Mouse (Mus musculus) hindbrain, embryonic 11.5 days (tissue): ENCODE results near the gene Ctsd. TPM values are rescaled to one million over a fixed set of nuclear protein-coding genes. Genes with fewer than 3 reads are reported as not detected.
"Not testable (repeated sequence)": the region's sequence is repeated elsewhere in the genome, so short reads cannot be mapped to it uniquely, and the experiment has no call there.

ENCODE experiments used
- ATAC-seq: fragments of 200-750 bp; cut with Nextera tagmentation; 2 replicates; pipeline ENCODE4 v1.8.0; 2017; ENCODE audit warnings: mild to moderate bottlenecking, moderate TSS enrichment, moderate library complexity; ENCODE audit not compliant: low FRiP score
- DNase-seq: peaks from one replicate; pipeline ENCODE4 v3.0.0-alpha.2; 2015; ENCODE audit warnings: low spot score
- H3K27ac ChIP-seq: fragments of 300-500 bp; sonication (generic); 2 replicates; pipeline ENCODE4 v1.5.1; 2014; ENCODE audit warnings: mild to moderate bottlenecking, low read depth, low read length
- H3K27me3 ChIP-seq: fragments of 300-500 bp; sonication (generic); 2 replicates; pipeline ENCODE4 v1.6.1; 2014; ENCODE audit warnings: mild to moderate bottlenecking, low read length, moderate library complexity, mixed read lengths; ENCODE audit not compliant: control insufficient read depth, insufficient read depth
- H3K36me3 ChIP-seq: fragments of 300-500 bp; sonication (generic); 2 replicates; pipeline ENCODE4 v1.6.1; 2014; ENCODE audit warnings: mild to moderate bottlenecking, low read length, moderate library complexity, mixed read lengths; ENCODE audit not compliant: control insufficient read depth, insufficient read depth
- H3K4me1 ChIP-seq: fragments of 300-500 bp; sonication (generic); replicated peaks from 2 replicates; pipeline ENCODE4 v1.6.1; 2014; ENCODE audit warnings: low read length, mixed read lengths; ENCODE audit not compliant: control insufficient read depth, insufficient read depth
- H3K4me2 ChIP-seq: fragments of 300-500 bp; sonication (generic); replicated peaks from 2 replicates; pipeline ENCODE4 v1.6.1; 2014; ENCODE audit warnings: mild to moderate bottlenecking, low read depth, low read length
- H3K4me3 ChIP-seq: fragments of 300-500 bp; sonication (generic); 2 replicates; pipeline ENCODE4 v1.5.1; 2014; ENCODE audit warnings: low read depth, low read length
- H3K9ac ChIP-seq: fragments of 300-500 bp; sonication (generic); 2 replicates; pipeline ENCODE4 v1.6.1; 2014; ENCODE audit warnings: low read depth, low read length
- H3K9me3 ChIP-seq: fragments of 300-500 bp; sonication (generic); 2 replicates; pipeline ENCODE4 v1.6.1; 2016; ENCODE audit warnings: low read length; ENCODE audit not compliant: control insufficient read depth
- WGBS: fragments of 180-500 bp; shearing (Covaris S2); extraction: QIAGEN DNeasy Blood & Tissue Kit; methylation state at CpG from one replicate; pipeline ENCODE4 v1.1.7; 2014; 5-methylcytosine and 5-hydroxymethylcytosine counted together
- polyA plus RNA-seq: library from polyadenylated mRNA; unstranded; fragments of >200 nt; fragmentation: Nextera tagmentation; extraction: Ambion mirVana; gene quantifications from 2 replicates; pipeline ENCODE4 v1.2.1, GENCODE M21; 2014

Gene Ctsd
- polyA plus RNA-seq, 1 experiment from 2014 or later = 168 TPM

DNA sequence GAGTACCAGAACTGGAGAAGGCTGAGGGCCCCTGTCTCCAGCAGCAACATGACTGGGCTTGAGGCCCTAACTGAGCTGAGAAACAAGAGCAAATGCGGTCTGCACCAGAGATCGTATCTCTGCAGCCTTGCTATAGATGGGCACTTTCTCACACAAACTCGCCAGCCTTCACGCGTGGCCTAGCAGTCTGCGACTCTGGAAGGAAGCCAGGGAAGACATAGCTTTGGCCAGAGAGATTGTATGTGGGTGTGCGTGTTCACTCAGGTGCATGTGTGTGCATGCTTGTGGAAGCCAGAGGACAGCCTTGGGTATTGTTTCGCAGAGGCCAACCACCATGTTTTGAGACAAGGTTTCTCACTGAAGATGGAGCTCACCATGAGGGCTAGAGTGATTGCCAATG, 20.8 kb upstream of the Ctsd start:
- Histone ChIP-seq H3K27me3 (no peaks in the 10 kb centered on the region), H3K36me3 (no peaks in the 10 kb centered on the region), H3K9me3 (no peaks in the 10 kb centered on the region), H3K4me3 (no peak overlapping the region), H3K27ac (no peak overlapping the region), H3K4me2 (no peak overlapping the region), H3K4me1 (no peaks in the 10 kb centered on the region), H3K9ac (no peak overlapping the region)
- WGBS = 95% methylated on average over 8 of the region's 8 CpGs
- DNase-seq (no peak), ATAC-seq (no peak)

GRCm38 (mm10) chr7:142407935-142408334, 20.1 kb upstream of the Ctsd start:
- Histone ChIP-seq H3K27me3 (no peaks in the 10 kb centered on the region), H3K4me2 (no peak overlapping the region), H3K9me3 (no peaks in the 10 kb centered on the region), H3K4me3 (no peak overlapping the region), H3K27ac (no peak overlapping the region), H3K4me1 (no peaks in the 10 kb centered on the region), H3K9ac (no peak overlapping the region), H3K36me3 (no peaks in the 10 kb centered on the region)
- WGBS = 71% methylated on average over 4 of the region's 4 CpGs
- DNase-seq (no peak), ATAC-seq (no peak)

DNA sequence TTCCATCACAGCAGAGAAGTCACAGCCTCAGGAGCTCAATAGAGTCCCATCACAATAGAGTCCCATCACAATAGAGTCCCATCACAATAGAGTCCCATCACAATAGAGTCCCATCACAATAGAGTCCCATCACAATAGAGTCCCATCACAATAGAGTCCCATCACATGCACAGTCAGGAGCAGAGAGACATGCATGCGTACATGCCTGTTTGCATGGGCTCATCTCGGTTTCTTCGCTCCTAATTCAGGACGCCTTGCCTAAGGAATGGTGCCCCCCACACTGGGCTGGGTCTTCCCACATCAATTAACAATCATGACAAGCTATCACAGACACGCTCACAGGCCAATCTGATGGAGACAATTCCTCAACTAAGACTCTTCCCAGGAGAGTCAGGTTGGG, 17.3 kb upstream of the Ctsd start:
- H3K27me3 ChIP-seq, ATAC-seq, H3K9ac ChIP-seq, H3K4me1 ChIP-seq, H3K4me3 ChIP-seq, H3K9me3 ChIP-seq, H3K4me2 ChIP-seq, H3K36me3 ChIP-seq, H3K27ac ChIP-seq, DNase-seq: not testable (repeated sequence)
- 82% methylated on average over 5 of the region's 5 CpGs for WGBS

GRCm38 (mm10) chr7:142403591-142403990, 15.8 kb upstream of the Ctsd start:
- Histone ChIP-seq H3K4me2 (no peak overlapping the region), H3K9ac (no peak overlapping the region), H3K27me3 (no peaks in the 10 kb centered on the region), H3K4me1 (no peaks in the 10 kb centered on the region), H3K27ac (no peak overlapping the region), H3K4me3 (no peak overlapping the region), H3K36me3 (no peaks in the 10 kb centered on the region), H3K9me3 (no peaks in the 10 kb centered on the region)
- WGBS = 83% methylated on average over 4 of the region's 4 CpGs
- DNase-seq (no peak), ATAC-seq (no peak)

DNA sequence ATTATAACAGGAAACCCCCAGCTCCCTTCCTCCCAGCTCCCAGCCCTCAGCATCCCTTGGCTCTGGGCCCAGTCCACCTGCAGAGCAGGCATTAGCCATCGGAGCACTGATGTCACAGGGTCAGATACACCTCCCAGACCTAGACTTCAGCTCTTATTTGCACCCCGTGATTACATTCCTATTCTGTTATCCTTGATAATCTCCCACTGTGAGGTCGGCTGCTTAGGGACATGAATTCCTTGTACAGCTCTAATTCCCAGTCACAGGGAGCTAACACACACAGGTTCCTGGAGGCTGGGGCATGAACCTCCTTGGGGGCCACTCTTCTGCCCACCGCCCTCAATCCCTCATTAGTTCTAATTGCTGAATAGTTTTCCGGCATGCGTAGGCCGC, 12.9 kb upstream of the Ctsd start:
- Histone ChIP-seq H3K9ac (no peak overlapping the region), H3K4me3 (no peak overlapping the region), H3K4me1 (no peaks in the 10 kb centered on the region), H3K9me3 (no peaks in the 10 kb centered on the region), H3K27ac (no peak overlapping the region), H3K4me2 (no peak overlapping the region), H3K36me3 (no peaks in the 10 kb centered on the region), H3K27me3 (no peaks in the 10 kb centered on the region)
- no peak for DNase-seq
- 57% methylated on average over 7 of the region's 7 CpGs for WGBS
- no peak for ATAC-seq

GRCm38 (mm10) chr7:142400112-142400749, 12.4 kb upstream of the Ctsd start:
- DNase-seq = no peak
- H3K27me3 ChIP-seq = no peaks in the 10 kb centered on the region

DNA sequence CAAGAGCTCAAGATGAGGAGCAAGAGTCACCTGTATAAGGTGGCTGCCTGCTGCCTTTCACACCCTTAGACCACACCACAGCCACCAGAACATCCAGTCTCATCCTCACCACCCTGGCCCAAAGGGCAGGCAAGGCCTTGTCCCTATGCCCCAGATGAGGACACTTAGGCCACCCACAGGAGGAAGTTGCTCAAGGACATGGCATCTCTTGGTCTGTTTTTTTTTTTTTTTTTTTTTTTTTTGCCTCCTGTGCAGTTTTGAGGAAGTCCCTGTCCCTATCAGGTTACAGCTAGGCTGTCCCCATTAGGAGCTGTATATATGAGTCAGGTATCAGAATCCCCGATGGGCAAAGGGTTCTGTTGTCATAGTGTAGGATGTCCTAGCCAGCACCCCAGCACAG, 11.4 kb upstream of the Ctsd start:
- Histone ChIP-seq H3K9ac (no peak overlapping the region), H3K36me3 (no peaks in the 10 kb centered on the region), H3K27me3 (no peaks in the 10 kb centered on the region), H3K4me2 (no peak overlapping the region), H3K4me3 (no peak overlapping the region), H3K27ac (no peak overlapping the region), H3K9me3 (no peaks in the 10 kb centered on the region), H3K4me1 (no peaks in the 10 kb centered on the region)
- DNase-seq (no peak), ATAC-seq (no peak)
- WGBS = 81% methylated on average over 1 of the region's 1 CpGs

More at GRCm38 (mm10) chr7:142400112-142400749, 12.4 kb upstream of the Ctsd start:
- no peak overlapping the region for H3K27ac ChIP-seq
- H3K4me2 ChIP-seq = no peak overlapping the region
- WGBS = 80% methylated on average over 7 of the region's 7 CpGs
- no peaks in the 10 kb centered on the region for H3K9me3 ChIP-seq
- no peak overlapping the region for H3K9ac ChIP-seq
- H3K4me1 ChIP-seq = no peaks in the 10 kb centered on the region
- H3K36me3 ChIP-seq = no peaks in the 10 kb centered on the region
- no peak overlapping the region for H3K4me3 ChIP-seq
- ATAC-seq = no peak

DNA sequence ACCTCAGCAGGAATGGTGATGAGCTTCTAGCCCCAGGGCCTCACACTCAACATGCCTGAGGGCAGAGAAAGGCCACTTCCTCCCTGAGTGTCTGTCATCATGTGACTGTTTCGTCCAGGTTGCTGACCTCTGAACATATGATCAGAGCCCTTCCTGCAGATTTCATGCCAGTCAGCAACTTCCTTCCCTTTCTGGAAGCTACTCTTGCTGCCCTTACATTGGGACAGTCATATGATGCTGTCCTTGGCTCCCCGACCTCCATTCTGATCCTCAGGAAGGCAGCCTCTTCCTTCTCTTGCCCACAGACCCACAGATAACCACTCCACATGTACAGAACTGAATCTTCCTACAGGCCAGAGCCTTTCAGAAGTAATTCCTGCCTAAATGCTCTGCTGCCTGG, 10.2 kb upstream of the Ctsd start:
- Histone ChIP-seq H3K9ac (no peak overlapping the region), H3K4me1 (no peaks in the 10 kb centered on the region), H3K4me2 (no peak overlapping the region), H3K27ac (no peak overlapping the region), H3K4me3 (no peak overlapping the region), H3K9me3 (no peaks in the 10 kb centered on the region), H3K36me3 (no peaks in the 10 kb centered on the region), H3K27me3 (no peaks in the 10 kb centered on the region)
- no peak for DNase-seq
- 58% methylated on average over 2 of the region's 2 CpGs for WGBS
- ATAC-seq = no peak

GRCm38 (mm10) chr7:142396611-142397010, 8.8 kb upstream of the Ctsd start:
- no peaks in the 10 kb centered on the region for H3K4me1 ChIP-seq
- H3K4me3 ChIP-seq = no peak overlapping the region
- no peaks in the 10 kb centered on the region for H3K36me3 ChIP-seq
- no peak overlapping the region for H3K9ac ChIP-seq
- no peak overlapping the region for H3K4me2 ChIP-seq
- DNase-seq (no peak), ATAC-seq (no peak)
- no peaks in the 10 kb centered on the region for H3K27me3 ChIP-seq
- H3K27ac ChIP-seq = no peak overlapping the region
- WGBS = 87% methylated on average over 1 of the region's 1 CpGs
- no peaks in the 10 kb centered on the region for H3K9me3 ChIP-seq
